Mouse (Mus musculus) midbrain, embryonic 10.5 days (tissue): ENCODE measurements around the gene Neurog3. TPM values are rescaled to one million over a fixed set of nuclear protein-coding genes. Genes with fewer than 3 reads are reported as not detected.
A peak's percentile ranks its signal among the peaks of the same experiment; 100 is the strongest.

Source experiments
- DNase-seq: peaks from one replicate; pipeline ENCODE4 v3.0.0-alpha.2; 2017; ENCODE audit warnings: low spot score
- H3K27ac ChIP-seq: fragments of 300-500 bp; sonication (generic); replicated peaks from 2 replicates; pipeline ENCODE4 v1.5.1; 2016; ENCODE audit warnings: mild to moderate bottlenecking
- H3K27me3 ChIP-seq: fragments of 300-500 bp; sonication (generic); 2 replicates; pipeline ENCODE4 v1.6.1; 2016; ENCODE audit warnings: low read depth, mild to moderate bottlenecking; ENCODE audit not compliant: poor library complexity, severe bottlenecking
- H3K36me3 ChIP-seq: fragments of 300-500 bp; sonication (generic); 2 replicates; pipeline ENCODE4 v1.6.1; 2016; ENCODE audit warnings: mild to moderate bottlenecking, moderate library complexity
- H3K4me1 ChIP-seq: fragments of 300-500 bp; sonication (generic); 2 replicates; pipeline ENCODE4 v1.6.1; 2016
- H3K4me3 ChIP-seq: fragments of 300-500 bp; sonication (generic); 2 replicates; pipeline ENCODE4 v1.5.1; 2016; ENCODE audit warnings: mild to moderate bottlenecking, moderate library complexity
- H3K9me3 ChIP-seq: fragments of 300-500 bp; sonication (generic); replicated peaks from 2 replicates; pipeline ENCODE4 v1.6.1; 2016; ENCODE audit warnings: mild to moderate bottlenecking
- WGBS: fragments of 180-500 bp; shearing (Covaris S2); methylation state at CpG from one replicate; pipeline ENCODE4 v1.1.7; 2016; 5-methylcytosine and 5-hydroxymethylcytosine counted together
- polyA plus RNA-seq: library from polyadenylated mRNA; unstranded; fragments of >200 nt; fragmentation: Nextera tagmentation; extraction: Ambion mirVana; gene quantifications from 2 replicates; pipeline ENCODE4 v1.2.1, GENCODE M21; 2016

The Neurog3 gene
- polyA plus RNA-seq, 1 experiment from 2014 or later: 0.90 TPM

DNA sequence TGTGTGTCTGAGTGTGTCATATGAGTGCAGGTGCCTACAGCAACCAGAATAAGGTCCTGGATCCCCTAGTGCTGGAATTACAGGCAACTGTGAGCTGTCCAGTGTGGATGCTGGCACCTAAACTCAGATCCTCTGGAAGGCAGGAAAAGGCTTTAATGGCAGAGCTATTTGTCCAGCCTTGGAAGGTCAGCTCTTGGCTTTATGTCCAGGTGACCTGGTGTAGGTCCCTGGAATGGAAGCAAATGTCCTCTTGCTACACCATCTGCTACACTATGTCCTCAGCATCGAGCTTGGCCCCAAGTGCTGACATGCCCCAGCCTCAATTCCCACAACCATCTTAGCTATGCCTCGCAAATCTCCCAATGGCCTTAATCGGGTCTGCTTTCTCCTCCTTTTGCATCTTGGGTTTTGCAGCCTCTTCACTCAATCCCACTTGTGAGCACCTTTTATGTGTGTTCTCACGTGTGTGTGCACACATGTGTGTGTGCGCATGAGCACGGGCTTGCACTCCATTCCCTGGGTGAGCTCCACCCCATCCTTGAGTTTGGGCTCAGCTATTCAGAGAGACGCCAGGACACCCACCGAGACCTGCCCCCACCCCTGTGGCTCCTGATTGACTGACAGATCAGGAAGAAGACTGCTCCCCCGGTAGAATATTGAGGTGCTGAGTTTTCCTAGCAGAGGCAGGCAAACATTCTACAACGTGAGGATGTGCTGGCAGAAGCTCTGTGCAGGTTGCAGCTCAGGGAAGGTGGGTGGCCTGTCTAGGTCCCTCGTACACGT, 14.8 kb downstream of the Neurog3 start:
- Histone ChIP-seq H3K27me3 (peaks cover 72% of the 10 kb centered on the region), H3K4me3 (no peak overlapping the region), H3K27ac (0 out of 2 replicates have a peak overlapping the region, but pooled peaks have one; percentile 9), H3K9me3 (no peaks in the 10 kb centered on the region), H3K36me3 (no peaks in the 10 kb centered on the region), H3K4me1 (peaks cover 40% of the 10 kb centered on the region)
- WGBS: 54% methylated on average over 12 of the region's 12 CpGs
- no peak for DNase-seq

DNA sequence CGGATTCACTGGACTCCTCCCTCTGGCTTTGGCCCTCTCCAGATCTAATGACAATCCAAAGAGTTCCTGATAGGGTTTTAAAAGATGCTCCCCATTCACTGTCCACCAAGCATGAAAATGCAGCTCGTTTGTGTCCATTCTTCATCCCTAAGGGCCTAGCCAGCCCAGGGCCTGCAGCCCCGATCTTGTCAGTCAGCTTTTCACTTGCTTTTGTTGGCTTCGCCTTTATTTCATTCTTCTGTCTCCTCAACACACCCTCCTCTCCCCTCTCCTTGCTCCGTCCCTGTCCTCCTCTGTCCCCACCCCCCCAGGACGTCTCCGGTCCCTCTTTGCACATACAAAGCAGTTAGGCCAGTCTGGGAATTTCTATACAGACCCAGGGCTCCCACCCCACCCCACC, 17.0 kb downstream of the Neurog3 start:
- Histone ChIP-seq H3K36me3 (no peaks in the 10 kb centered on the region), H3K27me3 (peaks cover 58% of the 10 kb centered on the region), H3K4me1 (peaks cover 40% of the 10 kb centered on the region), H3K4me3 (0 out of 2 replicates have a peak overlapping the region, but pooled peaks have one; percentile 20), H3K27ac (peak overlapping the region; percentile 74), H3K9me3 (no peaks in the 10 kb centered on the region)
- WGBS: 11% methylated on average over 7 of the region's 7 CpGs
- peak; percentile 48 for DNase-seq

DNA sequence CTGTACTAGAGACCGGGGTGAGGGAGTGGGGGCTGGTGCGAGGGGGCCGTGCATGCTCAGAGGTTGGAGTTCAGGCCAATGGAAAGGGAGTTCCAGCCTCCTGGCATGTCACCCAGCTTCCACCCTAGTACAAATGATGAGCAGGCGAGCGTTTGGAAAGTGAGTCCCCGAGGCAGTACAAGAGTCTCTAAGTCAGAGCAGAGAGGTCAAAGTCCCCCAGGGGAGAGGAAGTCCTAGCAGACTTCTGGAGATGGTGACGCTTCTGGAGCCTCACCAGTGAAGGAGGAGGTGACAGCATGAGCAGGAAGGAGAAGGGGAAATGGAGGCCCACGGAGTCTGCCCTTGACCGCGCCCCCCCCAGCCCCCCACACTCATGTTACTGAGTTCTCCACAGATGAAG, 29.5 kb downstream of the Neurog3 start:
- H3K36me3 ChIP-seq: no peaks in the 10 kb centered on the region
- peaks cover 14% of the 10 kb centered on the region for H3K4me1 ChIP-seq
- H3K27me3 ChIP-seq: peaks cover 10% of the 10 kb centered on the region; the same call in 1 of the 2 replicates
- H3K4me3 ChIP-seq: no peak overlapping the region
- WGBS: 60% methylated on average over 10 of the region's 10 CpGs
- DNase-seq: no peak
- H3K9me3 ChIP-seq: 0 out of 2 replicates have a peak, but pooled peaks cover 5% of the 10 kb centered on the region
- 0 out of 2 replicates have a peak overlapping the region, but pooled peaks have one; percentile 33 for H3K27ac ChIP-seq

DNA sequence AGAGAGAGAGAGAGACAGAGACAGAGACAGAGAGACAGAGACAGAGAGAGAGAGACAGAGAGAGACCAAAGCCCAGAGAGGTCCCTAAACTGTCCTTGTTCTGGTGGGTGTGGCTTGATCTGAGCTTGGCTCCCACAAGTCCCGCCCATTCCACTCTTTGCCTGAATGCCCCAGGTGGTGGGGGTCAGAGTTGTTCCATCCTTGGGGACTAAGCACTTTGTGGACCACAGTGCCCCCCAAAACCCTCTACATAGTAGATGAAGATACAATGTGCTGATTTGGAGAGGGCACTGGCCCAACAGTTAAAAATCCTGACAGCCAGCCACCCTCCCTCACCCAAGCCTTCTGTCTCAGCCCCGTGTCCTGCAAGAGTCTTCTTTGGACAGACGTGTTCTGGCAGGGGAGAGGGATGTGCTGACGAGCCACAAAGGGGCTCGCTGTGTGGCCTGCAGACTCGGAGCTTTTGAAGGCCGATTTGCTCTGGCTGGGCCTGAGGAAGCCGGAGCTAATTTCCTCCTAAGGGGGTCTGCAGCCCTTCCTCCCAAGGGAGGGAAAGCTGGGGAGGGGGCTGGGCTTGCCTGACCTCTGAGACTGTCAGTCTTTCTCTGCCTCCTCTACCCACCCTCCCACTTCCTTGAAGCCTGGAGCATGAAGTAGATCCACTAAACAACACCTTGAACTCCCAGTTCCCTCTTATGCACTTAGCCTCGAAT, 40.1 kb downstream of the Neurog3 start:
- 4% methylated on average over 9 of the region's 9 CpGs for WGBS
- peak overlapping the region; percentile 75 for H3K27ac ChIP-seq
- peak; percentile 73 for DNase-seq
- H3K36me3 ChIP-seq: no peaks in the 10 kb centered on the region
- H3K4me3 ChIP-seq: 0 out of 2 replicates have a peak overlapping the region, but pooled peaks have one; percentile 17
- H3K27me3 ChIP-seq: peaks cover 81% of the 10 kb centered on the region
- H3K4me1 ChIP-seq: peaks cover 38% of the 10 kb centered on the region
- H3K9me3 ChIP-seq: no peaks in the 10 kb centered on the region; the same call in 1 of the 2 replicates

DNA sequence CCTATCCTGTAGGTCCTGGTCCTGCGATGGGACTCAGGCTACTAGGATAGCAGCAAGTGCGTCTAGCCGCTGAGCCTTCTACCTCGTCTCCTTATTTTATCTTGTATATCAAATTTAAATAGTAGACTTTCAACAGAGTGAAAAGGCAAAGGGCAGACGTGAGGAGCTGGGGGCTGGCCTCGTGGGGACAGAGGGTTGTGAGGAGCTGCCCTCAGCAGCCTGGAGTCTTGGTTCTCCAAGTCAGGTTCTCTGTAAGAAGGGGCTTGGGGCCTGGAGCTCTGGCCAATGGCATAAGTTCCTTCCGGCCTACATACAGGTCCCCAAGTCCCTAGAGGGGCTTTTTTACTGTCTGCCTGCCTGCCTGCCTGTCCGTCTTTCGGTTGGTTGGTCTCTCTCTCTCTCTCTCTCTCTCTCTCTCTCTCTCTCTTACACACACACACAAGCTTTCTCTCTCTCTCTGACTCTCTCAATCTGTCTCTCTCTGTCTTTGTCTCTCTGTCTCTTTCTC, 41.1 kb downstream of the Neurog3 start:
- peak; percentile 48 for DNase-seq
- Histone ChIP-seq H3K27me3 (peaks cover 91% of the 10 kb centered on the region), H3K4me3 (no peak overlapping the region), H3K36me3 (no peaks in the 10 kb centered on the region), H3K27ac (peak overlapping the region; percentile 75), H3K4me1 (peaks cover 38% of the 10 kb centered on the region), H3K9me3 (peaks cover 3% of the 10 kb centered on the region; the same call in 1 of the 2 replicates)
- 19% methylated on average over 9 of the region's 9 CpGs for WGBS

DNA sequence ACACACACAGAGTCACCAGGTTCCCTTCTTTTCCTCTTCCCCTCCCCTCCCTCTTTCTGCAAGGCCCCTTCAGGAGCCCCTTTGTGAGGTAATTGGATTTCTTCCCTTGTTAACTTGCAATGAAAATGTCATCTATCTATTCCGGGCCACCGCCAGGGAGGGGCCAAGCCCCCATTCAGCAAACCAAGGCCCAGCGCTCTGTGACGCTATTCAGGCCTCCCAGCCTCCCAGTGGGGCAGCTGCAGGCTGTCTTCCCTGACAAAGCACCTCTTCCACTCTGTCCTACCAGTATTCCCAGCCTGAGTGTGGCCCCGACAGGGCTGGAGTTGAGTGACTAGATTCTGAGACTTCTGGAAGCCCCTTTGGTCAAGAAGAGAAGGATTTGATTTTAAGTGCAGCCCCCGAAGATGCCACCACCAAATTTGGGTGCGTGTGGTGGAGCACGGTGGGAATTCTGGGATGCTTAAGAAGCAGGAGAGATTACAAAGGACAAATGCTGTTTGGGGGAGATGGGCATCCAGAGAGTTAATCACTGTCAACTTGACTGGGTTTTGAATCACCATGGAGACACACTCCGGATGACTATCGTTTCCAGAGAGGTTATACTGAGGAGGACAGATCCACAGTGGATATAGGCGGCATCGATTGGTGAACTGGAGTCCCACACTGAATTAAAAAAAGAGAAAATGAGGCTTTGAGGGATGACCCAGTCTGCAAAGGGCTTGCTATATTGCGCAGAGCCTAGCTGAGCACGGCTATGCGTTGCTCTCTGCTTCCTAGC, 41.8 kb downstream of the Neurog3 start:
- Histone ChIP-seq H3K4me1 (peaks cover 38% of the 10 kb centered on the region), H3K4me3 (peak overlapping the region; percentile 21; the same call in 1 of the 2 replicates), H3K27ac (peak overlapping the region; percentile 75), H3K27me3 (peaks cover 93% of the 10 kb centered on the region), H3K9me3 (peaks cover 3% of the 10 kb centered on the region; the same call in 1 of the 2 replicates), H3K36me3 (no peaks in the 10 kb centered on the region)
- WGBS: 26% methylated on average over 15 of the region's 15 CpGs
- peak; percentile 79 for DNase-seq

DNA sequence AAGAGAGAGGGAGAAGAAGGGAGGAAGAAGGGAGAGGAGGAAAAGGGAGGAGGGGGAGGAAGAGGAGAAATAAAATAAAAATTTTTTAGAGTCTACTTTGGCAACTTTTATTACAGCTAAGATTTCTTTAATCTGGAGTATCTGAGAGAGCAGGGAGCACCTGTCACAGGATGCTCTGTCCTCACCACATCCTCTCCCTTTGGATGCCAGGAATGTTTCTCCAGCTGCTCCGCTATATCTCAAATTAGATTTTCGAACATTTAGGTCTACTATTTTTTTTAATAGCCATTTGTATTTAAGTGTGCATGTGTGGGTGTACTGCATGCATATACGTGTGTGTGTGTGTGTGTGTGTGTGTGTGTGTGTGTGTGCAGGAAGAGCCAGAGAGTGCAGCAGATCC, 47.1 kb downstream of the Neurog3 start:
- DNase-seq: no peak
- no peak overlapping the region for H3K27ac ChIP-seq
- H3K4me3 ChIP-seq: no peak overlapping the region
- H3K4me1 ChIP-seq: peaks cover 12% of the 10 kb centered on the region
- H3K36me3 ChIP-seq: no peaks in the 10 kb centered on the region
- 90% methylated on average over 3 of the region's 3 CpGs for WGBS
- peaks cover 74% of the 10 kb centered on the region for H3K27me3 ChIP-seq
- H3K9me3 ChIP-seq: peaks cover 6% of the 10 kb centered on the region; the same call in 1 of the 2 replicates

DNA sequence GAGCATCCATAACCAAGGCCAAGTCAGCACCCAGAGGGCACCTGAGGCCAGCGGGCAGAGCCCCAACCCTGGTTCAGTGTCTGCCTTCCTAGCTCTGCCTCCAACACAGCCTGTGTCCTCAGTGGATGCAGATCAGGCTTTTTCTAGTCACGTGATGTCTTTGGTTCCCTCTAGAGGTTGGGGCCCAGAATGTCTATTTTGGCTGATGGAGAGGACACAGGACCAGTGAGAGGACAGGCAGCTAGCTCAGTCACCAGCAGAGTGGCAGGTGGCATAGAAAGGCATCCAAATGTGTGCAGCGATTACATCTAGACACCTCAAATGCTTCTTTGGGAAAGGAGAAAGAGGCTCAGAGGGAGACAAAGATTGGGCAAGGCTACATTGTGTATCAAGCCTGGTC, 48.8 kb downstream of the Neurog3 start:
- WGBS: 38% methylated on average over 3 of the region's 3 CpGs
- H3K4me1 ChIP-seq: peaks cover 5% of the 10 kb centered on the region
- H3K36me3 ChIP-seq: no peaks in the 10 kb centered on the region
- DNase-seq: no peak
- no peak overlapping the region for H3K27ac ChIP-seq
- no peak overlapping the region for H3K4me3 ChIP-seq
- peaks cover 6% of the 10 kb centered on the region; the same call in 1 of the 2 replicates for H3K9me3 ChIP-seq
- peaks cover 57% of the 10 kb centered on the region for H3K27me3 ChIP-seq

DNA sequence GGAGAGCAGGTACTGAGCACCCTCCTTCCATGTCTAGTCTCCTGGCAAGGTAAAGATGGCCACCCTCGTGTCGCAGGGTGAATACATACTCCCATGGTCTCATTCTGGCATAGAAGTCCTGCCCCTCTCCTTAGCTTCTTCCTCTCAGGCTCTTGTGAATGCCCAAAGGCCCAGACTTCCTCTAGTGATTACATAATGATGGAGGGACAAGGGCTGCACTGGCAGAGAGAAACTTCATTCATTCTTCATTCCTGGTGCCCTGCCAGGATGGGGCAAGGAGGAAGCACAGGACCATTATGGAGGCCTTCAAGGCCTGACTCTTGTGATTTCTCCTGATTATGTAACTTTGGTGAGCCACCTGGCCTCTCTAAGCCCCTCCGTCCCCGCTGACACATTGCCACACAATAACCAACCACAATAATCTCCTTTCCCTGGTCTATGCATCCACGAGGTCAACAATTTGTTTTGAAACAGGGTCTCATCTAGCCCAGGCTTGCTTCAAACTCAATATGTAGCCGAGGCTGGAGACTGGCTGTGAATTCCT, 49.7 kb downstream of the Neurog3 start:
- no peak overlapping the region for H3K27ac ChIP-seq
- H3K36me3 ChIP-seq: no peaks in the 10 kb centered on the region
- H3K4me1 ChIP-seq: peaks cover 5% of the 10 kb centered on the region
- 66% methylated on average over 6 of the region's 6 CpGs for WGBS
- peaks cover 49% of the 10 kb centered on the region for H3K27me3 ChIP-seq
- 0 out of 2 replicates have a peak, but pooled peaks cover 6% of the 10 kb centered on the region for H3K9me3 ChIP-seq
- no peak overlapping the region for H3K4me3 ChIP-seq
- DNase-seq: no peak

DNA sequence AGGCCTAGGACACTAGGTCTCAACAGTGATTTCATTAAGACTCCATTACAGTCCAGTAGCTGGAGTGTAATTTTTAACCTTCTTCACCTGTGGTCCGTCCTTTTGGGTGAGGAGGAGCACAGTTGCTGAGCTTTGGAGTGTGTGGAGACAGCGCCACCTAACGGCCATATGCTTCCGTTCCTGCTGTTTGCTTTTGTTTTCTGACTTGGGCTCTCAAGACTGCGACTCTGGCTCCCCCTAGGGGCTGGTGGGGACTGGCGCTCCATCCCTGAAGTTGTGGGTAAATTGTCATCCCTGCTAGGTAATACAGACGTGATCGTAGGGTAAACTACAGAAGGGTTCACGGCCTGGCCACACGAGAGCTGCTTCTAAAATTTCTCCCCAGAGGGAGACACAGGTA, 50.2 kb downstream of the Neurog3 start:
- peaks cover 5% of the 10 kb centered on the region for H3K4me1 ChIP-seq
- no peaks in the 10 kb centered on the region for H3K36me3 ChIP-seq
- 0 out of 2 replicates have a peak, but pooled peaks cover 5% of the 10 kb centered on the region for H3K9me3 ChIP-seq
- peaks cover 45% of the 10 kb centered on the region for H3K27me3 ChIP-seq
- DNase-seq: peak; percentile 93
- H3K27ac ChIP-seq: no peak overlapping the region
- whole genome bisulfite sequencing: 4% methylated on average over 10 of the region's 10 CpGs
- H3K4me3 ChIP-seq: no peak overlapping the region
